Mouse (Mus musculus): ENCODE measurements around the gene Psmb7.

GRCm38 (mm10) chr2:38643625-38644427 lies at the start of gene Psmb7:
- TF ChIP-seq CTCF (IDR thresholded peaks at IDR 0.05; ENCODE audit: low read depth, low read length): no peak
- TF ChIP-seq POLR2A (IDR thresholded peaks at IDR 0.05; ENCODE audit: borderline replicate concordance, low read depth, low read length): no peak
